Mouse (Mus musculus) forelimb bud, embryonic 11.5 days (tissue): ENCODE measurements around the gene Ccdc92.

Experiments used
- DNase-seq: peaks from one replicate; pipeline ENCODE4 v3.0.0-alpha.2; 2012; ENCODE audit warnings: low read depth, low spot score

Gene Ccdc92

GRCm38 (mm10) chr5:124854202-124854601 is 8.0 kb downstream of the Ccdc92 start:
- no peak for DNase-seq

DNA sequence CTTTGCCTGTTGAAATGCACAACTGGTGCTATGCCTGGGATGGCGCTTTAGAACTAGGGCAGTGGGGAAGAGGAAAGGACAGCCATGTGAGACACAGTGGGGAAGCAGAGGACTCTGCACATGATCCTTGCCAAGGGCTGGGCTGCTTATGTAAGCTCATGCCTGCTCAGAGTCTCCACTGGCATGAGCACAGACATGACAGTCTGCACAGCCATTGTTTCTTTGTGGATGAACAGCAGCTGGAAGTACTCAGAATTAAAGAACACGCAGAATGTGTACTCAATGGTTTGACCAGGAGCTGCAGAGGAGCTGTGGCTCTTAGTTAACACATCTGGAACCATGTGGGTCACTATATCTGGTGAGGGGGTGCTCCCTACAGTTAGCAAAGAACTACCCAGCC is 9.1 kb downstream of the Ccdc92 start:
- no peak for DNase-seq

DNA sequence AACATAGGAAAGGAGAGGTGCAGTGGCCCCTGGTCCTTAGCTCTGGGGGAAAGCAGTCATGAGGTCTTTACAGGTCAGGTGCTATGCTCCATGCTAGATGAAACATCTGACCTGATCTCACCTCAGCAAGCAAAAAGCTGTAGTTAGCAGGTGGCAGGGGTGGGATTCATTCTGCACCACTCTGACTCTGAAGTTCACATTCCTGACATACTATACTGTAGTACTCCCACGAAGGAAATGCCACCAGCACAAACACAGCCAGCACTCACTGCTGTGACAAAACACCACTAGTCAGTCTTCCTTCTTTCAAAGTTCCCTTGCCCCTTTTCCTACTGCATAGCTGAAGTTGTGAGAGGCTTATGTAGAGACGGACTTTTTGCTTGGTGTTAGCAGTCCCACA is 9.9 kb downstream of the Ccdc92 start:
- no peak for DNase-seq

DNA sequence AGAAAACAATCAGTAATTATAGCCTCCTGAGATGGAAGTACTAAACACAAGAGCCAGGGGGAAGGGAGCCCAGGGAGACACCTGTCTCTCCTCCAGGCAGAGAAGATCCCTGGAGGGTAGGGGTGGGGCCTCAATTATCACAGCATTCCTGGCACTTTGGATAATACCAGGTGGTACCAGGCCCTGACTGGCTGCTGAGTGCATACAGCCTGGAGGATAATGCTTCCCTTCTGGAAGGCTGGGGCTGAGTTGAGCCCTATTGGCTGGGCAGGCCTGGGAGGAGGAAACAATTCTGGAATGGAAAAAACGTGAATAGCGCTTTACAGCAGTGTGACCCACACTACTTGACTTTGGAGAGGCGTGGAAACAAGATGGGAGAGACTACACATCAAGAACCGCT is 10.7 kb downstream of the Ccdc92 start:
- no peak for DNase-seq

DNA sequence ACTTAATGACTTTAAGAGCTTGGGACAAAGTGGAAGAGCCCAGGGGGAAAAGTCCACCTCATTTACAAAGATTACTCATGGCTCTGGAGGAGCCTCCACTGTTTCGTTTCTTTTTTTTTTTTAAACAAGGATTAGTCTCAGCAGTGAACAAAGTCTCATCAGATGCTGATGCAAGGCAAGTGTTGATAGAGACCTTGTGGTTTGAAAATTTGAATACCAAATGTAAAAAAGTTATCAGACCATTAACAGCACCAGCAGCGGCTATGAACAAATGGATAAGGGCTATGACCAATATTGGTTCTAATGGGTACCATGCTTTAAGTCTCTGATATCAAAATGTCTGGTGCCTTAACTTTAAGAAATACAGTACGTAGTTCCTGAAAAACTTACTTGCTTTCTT is 13.2 kb downstream of the Ccdc92 start:
- no peak for DNase-seq

- peak; percentile 33 for DNase-seq
These were observed 15.2 kb downstream of the Ccdc92 start for GRCm38 (mm10) chr5:124847014-124847413.

GRCm38 (mm10) chr5:124844929-124845328 is 17.3 kb downstream of the Ccdc92 start:
- no peak for DNase-seq

DNA sequence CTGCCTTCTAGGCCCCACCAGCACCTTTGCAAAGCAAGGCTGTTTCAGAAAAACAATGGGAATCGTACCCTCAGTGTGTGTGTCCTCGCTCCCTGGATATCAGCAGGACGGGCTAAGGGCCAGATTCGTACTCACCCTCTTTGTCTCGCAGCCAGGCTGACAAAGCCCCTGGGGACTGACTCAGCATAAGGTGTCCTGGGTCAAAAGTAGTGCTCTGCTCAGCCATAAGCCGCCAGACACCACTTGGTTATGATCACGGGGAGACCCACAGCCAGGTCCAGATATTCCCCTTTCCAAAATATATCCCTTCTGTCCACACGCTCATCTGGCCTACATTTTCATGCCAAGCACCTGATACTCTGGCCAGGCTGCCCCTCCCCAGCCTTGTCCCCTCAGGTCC is 18.8 kb downstream of the Ccdc92 start:
- DNase-seq = no peak

GRCm38 (mm10) chr5:124840669-124841068 is 21.6 kb downstream of the Ccdc92 start:
- DNase-seq = no peak

DNA sequence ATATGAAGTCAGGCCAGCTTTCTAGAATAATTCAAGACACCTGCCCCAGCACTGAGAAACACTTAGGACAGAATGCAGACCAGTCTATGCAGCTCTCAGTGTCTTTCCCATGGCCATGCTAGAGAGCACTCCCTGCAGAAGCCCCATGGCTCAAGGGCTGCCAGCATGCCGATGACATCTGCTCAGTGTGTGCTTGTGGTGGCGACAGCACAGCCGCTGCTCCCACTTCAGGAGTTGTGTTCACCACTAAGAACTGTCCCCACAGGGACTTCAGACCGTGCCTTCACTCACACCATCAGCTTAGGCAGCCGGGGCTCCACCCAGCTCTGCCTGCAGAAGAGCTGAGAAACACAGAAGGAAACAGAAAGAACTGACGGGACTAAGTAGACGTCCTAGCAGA is 22.0 kb downstream of the Ccdc92 start:
- DNase-seq = no peak

DNA sequence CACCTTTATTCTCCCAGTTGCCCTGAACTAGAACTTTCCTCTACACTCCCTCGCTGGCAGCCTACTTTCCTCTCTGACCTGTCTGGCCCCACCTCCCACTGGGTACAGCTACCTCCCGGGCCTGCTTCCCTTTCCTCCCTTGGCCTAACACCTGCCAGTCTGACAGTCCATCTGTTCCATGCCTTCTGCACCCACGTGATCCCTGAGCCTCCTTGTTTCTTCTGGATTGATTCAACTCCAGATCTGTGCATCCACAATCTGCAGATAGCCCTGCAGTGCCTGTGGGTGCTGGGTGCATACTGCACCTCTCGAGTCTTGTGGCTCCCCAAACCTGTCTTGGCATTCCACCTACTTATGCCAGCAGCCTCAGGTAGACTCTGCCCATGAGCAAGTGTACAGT is 25.6 kb downstream of the Ccdc92 start:
- DNase-seq = no peak

- DNase-seq = no peak
These were observed 26.1 kb downstream of the Ccdc92 start for GRCm38 (mm10) chr5:124836075-124836474.

GRCm38 (mm10) chr5:124835218-124835617 is 27.0 kb downstream of the Ccdc92 start:
- DNase-seq = no peak

DNA sequence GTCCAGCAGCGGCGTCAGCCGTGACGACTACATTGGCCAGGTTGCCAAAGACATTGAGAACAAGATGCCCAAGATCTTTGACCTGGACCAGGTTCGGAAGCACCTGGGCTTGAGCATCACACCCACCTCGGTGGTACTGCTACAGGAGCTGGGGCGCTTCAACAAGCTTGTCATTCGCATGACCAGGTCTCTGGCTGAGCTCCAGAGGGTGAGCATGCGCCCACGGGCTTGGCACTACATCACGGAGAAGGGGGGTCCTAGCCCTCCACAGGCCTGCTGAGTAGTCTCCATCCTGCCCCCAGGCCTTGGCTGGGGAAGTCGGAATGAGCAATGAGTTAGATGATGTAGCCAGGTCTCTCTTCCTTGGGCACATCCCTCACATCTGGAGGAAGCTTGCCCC is 31.9 kb downstream of the Ccdc92 start:
- DNase-seq = no peak

DNA sequence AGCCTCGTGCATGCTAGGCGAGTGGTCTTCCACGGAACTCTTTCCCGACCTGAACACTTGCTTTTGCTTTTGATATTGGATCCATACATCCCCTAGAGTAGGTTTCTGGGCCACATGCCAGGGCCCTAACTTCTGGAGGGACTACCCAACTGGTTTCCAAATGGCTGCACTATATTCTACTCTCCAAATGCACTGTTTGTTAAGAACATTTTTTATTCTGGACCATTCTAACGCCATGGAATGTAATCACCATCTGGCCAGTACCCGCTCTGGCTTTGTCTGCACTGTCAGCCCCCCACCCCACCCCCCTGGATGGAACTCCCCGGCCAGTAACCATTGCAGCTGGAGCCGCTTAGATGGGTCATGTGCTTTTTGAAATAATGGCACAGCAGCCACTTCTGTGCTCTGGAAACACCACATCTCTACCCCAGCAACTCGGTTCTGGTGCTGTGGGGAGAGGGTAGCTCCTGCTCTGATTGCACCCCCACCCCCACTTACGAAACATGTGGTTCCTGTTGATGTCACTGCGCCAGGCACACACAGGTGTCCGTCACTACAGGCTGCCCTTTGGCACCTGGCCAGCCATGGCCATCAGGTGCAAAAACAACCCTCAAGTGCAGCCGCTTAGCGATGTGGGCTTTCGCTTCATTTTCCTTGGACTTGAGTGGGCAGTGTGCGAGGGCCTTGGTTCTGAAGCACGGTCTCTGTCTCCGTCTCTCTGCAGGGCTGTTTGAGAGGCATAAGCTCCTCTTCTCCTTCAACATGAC is 39.9 kb downstream of the Ccdc92 start:
- DNase-seq = no peak

- DNase-seq = no peak
These were observed 45.2 kb downstream of the Ccdc92 start for GRCm38 (mm10) chr5:124817050-124817449.

GRCm38 (mm10) chr5:124814797-124815196 is 47.4 kb downstream of the Ccdc92 start:
- DNase-seq = no peak

DNA sequence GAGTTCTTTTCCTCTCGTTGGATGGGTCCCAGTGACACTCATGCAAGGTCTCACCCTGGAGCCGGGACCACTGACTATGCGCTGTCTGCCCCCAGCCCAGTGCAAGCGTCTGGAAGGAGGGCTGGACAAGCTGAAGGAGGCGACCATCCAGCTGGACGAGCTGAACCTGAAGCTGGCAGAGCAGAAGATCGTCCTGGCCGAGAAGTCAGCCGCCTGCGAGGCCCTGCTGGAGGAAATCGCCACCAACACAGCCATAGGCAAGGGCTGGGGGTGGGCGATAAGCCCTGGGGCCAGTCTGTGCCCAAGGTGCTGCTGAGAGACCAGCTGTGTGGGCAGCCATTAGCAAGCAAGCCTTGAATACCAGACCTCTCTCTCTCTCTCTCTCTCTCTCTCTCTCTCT is 49.8 kb downstream of the Ccdc92 start:
- no peak for DNase-seq

DNA sequence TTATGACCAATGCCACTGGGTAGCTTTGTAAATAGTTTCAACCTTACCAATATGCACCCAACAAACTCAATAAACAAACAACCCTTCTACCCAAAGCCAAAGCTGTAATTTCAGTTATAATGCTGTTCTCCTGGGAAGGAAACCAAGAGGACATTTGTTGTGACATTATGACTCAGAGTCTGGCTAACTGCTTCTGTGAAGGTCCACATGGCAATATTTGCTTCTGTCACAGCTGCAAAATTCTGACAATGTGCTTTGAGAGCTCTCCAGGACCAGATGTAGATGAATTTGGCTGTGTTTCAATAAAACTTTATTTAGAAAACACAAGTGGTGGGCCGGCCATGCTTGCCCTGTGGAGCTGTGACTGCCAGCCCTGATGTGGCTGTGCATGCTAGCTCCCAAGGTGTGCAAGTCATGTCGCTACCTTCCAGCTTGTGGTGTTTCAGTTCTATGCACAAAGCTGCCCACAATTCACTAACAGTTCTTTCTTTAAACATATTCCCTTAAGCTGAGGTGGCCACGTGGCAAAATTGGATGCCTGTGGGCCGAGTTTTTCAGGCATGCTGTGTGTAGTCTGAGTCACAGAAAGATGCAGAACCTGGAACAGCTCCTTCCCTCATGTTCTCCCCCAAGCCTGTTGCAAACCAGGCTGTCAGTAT is 52.4 kb downstream of the Ccdc92 start:
- DNase-seq = no peak

DNA sequence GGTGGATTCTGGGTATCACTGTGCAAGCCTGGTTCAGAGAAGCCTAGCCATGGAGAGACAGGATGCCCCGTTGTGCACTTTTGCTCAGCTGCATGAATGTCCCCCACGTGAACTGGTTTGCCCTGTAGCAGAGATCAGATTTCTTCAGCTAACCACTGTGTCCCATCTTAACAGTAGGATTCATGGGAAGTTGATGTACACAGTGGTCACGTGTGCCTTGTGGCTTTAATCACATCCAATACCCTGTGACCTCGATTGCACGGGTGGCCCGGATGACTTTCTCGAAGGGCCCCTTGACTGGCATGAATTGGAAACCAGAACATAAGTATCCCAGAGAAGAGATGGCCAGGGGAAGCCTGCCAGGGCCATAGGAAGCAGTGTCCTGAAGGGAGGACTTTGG is 70.1 kb downstream of the Ccdc92 start:
- DNase-seq = no peak

- DNase-seq = no peak
These were observed 76.6 kb downstream of the Ccdc92 start for GRCm38 (mm10) chr5:124785650-124786049.
